Mouse (Mus musculus) layer of hippocampus, postnatal 10 days (tissue): ENCODE results near the gene Hadhb. TPM values are rescaled to one million over a fixed set of nuclear protein-coding genes. Genes with fewer than 3 reads are reported as not detected.
"Not testable (repeated sequence)": the region's sequence is repeated elsewhere in the genome, so short reads cannot be mapped to it uniquely, and the experiment has no call there.

Source experiments
- DNase-seq, 2 experiments: peaks; one replicate each; pipeline ENCODE4 v3.0.0; 2021; ENCODE audit warnings: low spot score in 2 of 2
- total RNA-seq, 2 experiments: library from RNA; stranded (reverse); gene quantifications; 2 replicates each; pipeline ENCODE4 v1.2.3; 2021

Hadhb gene
- total RNA-seq, 2 experiments from 2014 or later: 68.6 to 75.7 TPM

DNA sequence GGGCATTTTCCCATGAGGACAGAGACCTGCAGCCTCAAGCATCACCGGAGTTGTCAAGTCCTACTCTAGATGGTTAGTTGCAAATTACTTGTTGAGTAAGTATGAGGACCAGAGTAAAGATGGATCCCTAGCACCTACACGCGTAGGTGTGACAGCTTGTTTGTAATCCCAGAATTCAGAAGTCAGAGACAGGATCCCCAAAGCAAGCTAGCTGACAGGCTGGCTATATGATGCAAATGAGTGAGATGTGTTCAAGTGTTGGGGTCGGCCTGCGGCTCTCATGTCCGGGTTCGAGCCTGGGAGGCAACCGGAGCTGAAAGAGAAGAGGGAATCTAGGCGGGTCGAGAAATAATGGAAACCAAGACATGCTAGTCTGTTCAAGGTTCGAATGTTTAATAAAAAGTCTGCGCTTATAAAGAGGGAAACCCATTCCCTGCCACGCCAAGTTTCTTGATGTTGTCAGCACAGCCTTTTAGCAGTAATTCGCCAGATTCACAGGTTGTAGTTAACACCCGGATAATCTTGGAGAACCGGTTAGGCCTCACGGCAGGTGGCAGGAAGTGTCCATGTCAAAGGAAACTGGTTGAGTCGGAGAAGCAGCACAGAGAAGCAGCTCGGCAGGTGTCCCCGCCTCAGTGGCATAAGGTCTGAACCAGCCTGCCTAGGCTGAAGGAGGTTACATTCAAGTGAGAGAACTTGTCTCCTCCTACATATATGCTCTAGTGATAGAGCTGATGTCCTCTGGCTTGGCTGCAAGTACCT, 18.1 kb downstream of the Hadhb start:
- DNase-seq: no peak

- DNase-seq: no peak
Observed at GRCm38 (mm10) chr5:30175811-30176210, 20.8 kb downstream of the Hadhb start.

- no peak for DNase-seq
Observed at GRCm38 (mm10) chr5:30187687-30188485, 32.8 kb downstream of the Hadhb start.

- DNase-seq: no peak
Observed at GRCm38 (mm10) chr5:30192452-30192851, 37.4 kb downstream of the Hadhb start.

- DNase-seq: no peak
Observed at GRCm38 (mm10) chr5:30195340-30195739, 40.3 kb downstream of the Hadhb start.

GRCm38 (mm10) chr5:30198257-30198656, 43.2 kb downstream of the Hadhb start:
- DNase-seq: no peak

DNA sequence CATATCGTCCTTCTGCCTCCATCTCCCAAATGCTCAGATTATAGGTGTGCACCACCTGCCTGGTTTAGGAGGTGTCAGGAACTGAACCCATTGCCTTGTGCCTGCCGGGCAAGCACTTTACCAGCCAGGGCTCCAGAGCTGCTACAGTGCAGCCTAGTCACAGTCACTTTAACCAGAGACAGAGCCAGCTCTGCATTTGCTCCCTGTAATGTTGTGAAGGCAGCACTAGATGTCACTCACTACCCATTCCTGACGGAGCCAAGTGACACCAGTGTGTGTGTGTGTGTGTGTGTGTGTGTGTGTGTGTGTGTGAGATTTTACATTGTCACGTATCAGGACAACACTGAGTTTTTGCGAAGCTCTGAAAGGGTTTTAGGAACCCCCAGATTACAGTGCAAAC, 46.5 kb downstream of the Hadhb start:
- peak; percentile 57 to 59 for DNase-seq

DNA sequence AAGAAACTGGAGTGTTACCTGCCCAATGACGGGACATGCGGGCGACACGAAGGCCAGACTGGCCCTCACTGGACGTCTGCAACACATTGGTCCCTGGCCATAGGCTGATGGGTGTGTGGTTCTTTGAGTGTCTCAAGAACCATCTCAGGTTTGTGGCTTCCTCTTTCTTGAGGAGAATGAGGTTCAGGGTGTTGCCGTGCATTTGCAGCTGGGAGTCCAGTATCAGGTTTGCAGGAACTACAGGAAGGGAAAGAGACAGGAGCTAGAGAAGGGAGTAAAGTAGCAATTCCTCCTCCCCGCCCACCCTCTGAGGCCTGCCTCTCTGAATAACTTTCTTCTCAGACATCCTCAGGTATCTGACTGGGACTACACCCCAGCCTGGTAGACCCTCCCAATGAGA, 47.2 kb downstream of the Hadhb start:
- DNase-seq: no peak

GRCm38 (mm10) chr5:30203216-30203885, 48.3 kb downstream of the Hadhb start:
- no peak for DNase-seq

DNA sequence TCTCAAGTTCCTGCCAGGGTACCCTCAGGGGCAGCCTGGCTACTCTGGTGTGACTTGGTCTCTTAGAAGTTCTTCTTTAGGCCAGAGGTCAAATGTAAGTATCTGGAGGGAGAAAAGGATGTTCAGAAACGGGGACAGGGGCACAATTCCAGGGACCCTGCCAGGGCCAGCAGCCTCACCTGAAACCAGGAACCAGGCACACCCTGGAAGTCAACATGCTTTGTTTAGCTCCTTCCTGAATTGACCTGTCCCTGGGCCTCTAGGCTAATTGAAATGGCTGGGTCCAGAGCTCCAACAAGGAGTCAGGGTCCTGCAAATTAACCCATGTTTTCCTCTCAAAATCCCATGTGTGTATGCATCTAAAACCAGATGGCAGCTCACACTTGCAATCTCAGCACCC, 49.4 kb downstream of the Hadhb start:
- no peak for DNase-seq

GRCm38 (mm10) chr5:30205034-30205433, 50.0 kb downstream of the Hadhb start:
- DNase-seq: no peak

DNA sequence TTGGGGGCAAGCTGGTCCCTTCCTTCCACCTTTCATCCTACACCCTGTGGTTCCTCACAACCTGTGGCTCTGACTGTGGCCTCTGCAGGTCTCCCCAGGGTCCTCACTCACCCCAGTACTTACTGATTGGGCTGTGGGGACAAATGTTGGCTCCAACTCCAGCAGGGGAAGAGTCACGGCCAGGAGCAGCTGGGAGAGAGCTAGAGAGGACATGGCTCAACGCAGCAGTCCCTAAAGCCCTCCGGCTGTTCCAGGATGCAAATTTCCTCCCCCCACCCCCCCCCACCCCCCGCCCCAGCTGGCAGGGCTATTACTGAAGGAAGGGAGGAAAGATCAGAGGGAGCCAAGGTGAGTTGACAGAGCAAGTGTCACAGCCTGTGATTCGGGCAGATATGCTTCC, 50.4 kb downstream of the Hadhb start, which contains the start of gene Adgrf3:
Gene Adgrf3 (minus strand): TSS at position 230 of the 400 bp plus-strand sequence.
- no peak for DNase-seq

GRCm38 (mm10) chr5:30207276-30207675, 52.2 kb downstream of the Hadhb start:
- DNase-seq: no peak

GRCm38 (mm10) chr5:30210758-30211157, 55.7 kb downstream of the Hadhb start:
- not testable (repeated sequence) for DNase-seq

DNA sequence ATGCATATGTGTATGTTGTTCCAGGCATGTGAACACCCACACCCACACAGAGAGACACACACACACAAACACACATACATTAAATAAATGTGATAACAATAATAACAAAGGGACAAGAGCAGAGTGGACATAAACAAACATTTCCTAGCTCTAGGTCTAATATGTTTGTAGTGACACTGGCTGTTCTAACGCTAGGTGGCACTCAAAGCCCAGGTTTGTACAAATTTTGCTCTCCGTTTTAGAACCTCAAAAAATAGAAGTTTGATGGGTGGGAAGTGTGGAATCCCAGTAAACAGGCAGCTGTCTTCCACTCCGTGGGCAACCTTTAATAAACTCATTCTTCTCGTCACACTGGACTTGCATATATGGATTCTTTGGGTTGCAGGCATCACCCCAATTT, 59.8 kb downstream of the Hadhb start:
- peak; percentile 80 for DNase-seq

- no peak for DNase-seq
Observed at GRCm38 (mm10) chr5:30215970-30216369, 60.9 kb downstream of the Hadhb start.

- DNase-seq: no peak
Observed at GRCm38 (mm10) chr5:30219715-30220114, 64.7 kb downstream of the Hadhb start.

- no peak for DNase-seq
Observed at GRCm38 (mm10) chr5:30220666-30221065, 65.6 kb downstream of the Hadhb start.

- DNase-seq: no peak
Observed at GRCm38 (mm10) chr5:30222681-30223080, 67.6 kb downstream of the Hadhb start.

- peak; percentile 19 to 45 for DNase-seq
Observed at GRCm38 (mm10) chr5:30230901-30231300, 75.9 kb downstream of the Hadhb start.

GRCm38 (mm10) chr5:30231891-30232270, 76.8 kb downstream of the Hadhb start:
- no peak for DNase-seq
